Mouse (Mus musculus): ENCODE results near the gene Akr1c13. TPM values are rescaled to one million over a fixed set of nuclear protein-coding genes. Genes with fewer than 3 reads are reported as not detected.

Akr1c13 gene
- 12.5 TPM for polyA plus RNA-seq (2014; fragmentation: Illumina TruSeq; extraction: RNeasy Lipid Tissue Mini Kit (QIAGEN cat#74804); ENCODE audit: insufficient read depth, low read depth, low replicate concordance)

GRCm38 (mm10) chr13:4190904-4191303, at the start of gene Akr1c13:
Akr1c13 (plus strand) TSS chr13:4191150.

GRCm38 (mm10) chr13:4150518-4150917, 40.4 kb upstream of the Akr1c13 start, which contains the start of gene Akr1c18:
Akr1c18 (minus strand) TSS chr13:4150654.

GRCm38 (mm10) chr13:4228441-4228840, 37.5 kb downstream of the Akr1c13 start, which contains the start of gene Akr1c19:
Akr1c19 (plus strand) TSS chr13:4228700.

Other genes with a start within 250 kb of the Akr1c13 start
- not detected for gene Ucn3, start 245.8 kb upstream of the Akr1c13 start, polyA plus RNA-seq (2014; fragmentation: Illumina TruSeq; extraction: RNeasy Lipid Tissue Mini Kit (QIAGEN cat#74804); ENCODE audit: insufficient read depth, low read depth, low replicate concordance)
- gene Akr1c14, start 142.1 kb upstream of the Akr1c13 start, polyA plus RNA-seq (2014; fragmentation: Illumina TruSeq; extraction: RNeasy Lipid Tissue Mini Kit (QIAGEN cat#74804); ENCODE audit: insufficient read depth, low read depth, low replicate concordance), result 52.3 TPM
- 0.46 TPM for gene Akr1c18, start 40.5 kb upstream of the Akr1c13 start, polyA plus RNA-seq (2014; fragmentation: Illumina TruSeq; extraction: RNeasy Lipid Tissue Mini Kit (QIAGEN cat#74804); ENCODE audit: insufficient read depth, low read depth, low replicate concordance)
- 3.6 TPM for gene Akr1c19, start 37.5 kb downstream of the Akr1c13 start, polyA plus RNA-seq (2014; fragmentation: Illumina TruSeq; extraction: RNeasy Lipid Tissue Mini Kit (QIAGEN cat#74804); ENCODE audit: insufficient read depth, low read depth, low replicate concordance)
- gene Akr1c12, start 88.3 kb downstream of the Akr1c13 start, polyA plus RNA-seq (2014; fragmentation: Illumina TruSeq; extraction: RNeasy Lipid Tissue Mini Kit (QIAGEN cat#74804); ENCODE audit: insufficient read depth, low read depth, low replicate concordance), result 1.1 TPM
- gene Akr1c6, start 243.2 kb downstream of the Akr1c13 start, polyA plus RNA-seq (2014; fragmentation: Illumina TruSeq; extraction: RNeasy Lipid Tissue Mini Kit (QIAGEN cat#74804); ENCODE audit: insufficient read depth, low read depth, low replicate concordance), result not detected